Mouse (Mus musculus) heart, embryonic 14.5 days (tissue): ENCODE data around the gene Tcte1. TPM values are rescaled to one million over a fixed set of nuclear protein-coding genes. Genes with fewer than 3 reads are reported as not detected.
A peak's percentile ranks its signal among the peaks of the same experiment; 100 is the strongest.

ENCODE experiments used
- ATAC-seq: fragments of 200-750 bp; cut with Nextera tagmentation; 2 replicates; pipeline ENCODE4 v1.8.0; 2017; ENCODE audit warnings: low read depth, moderate TSS enrichment; ENCODE audit not compliant: insufficient number of reproducible peaks, insufficient read depth, low FRiP score
- H3K27ac ChIP-seq, 2 experiments: fragments of 200-500 bp in 1 of 2; fragments of 300-500 bp in 1 of 2; sonication (generic) in 1 of 2; replicated peaks in 1 of 2; 2 replicates each; pipeline ENCODE4 v1.5.1; 2012 to 2014; ENCODE audit warnings: low read depth in 2 of 2, low read length in 2 of 2, control low read depth in 1 of 2, mild to moderate bottlenecking in 1 of 2, mixed read lengths in 1 of 2; ENCODE audit not compliant: control insufficient read depth in 1 of 2, insufficient read depth in 1 of 2
- H3K27me3 ChIP-seq: fragments of 300-500 bp; sonication (generic); 2 replicates; pipeline ENCODE4 v1.6.1; 2014; ENCODE audit warnings: mild to moderate bottlenecking, low read length, control low read depth; ENCODE audit not compliant: control insufficient read depth, insufficient read depth
- H3K36me3 ChIP-seq: fragments of 300-500 bp; sonication (generic); 2 replicates; pipeline ENCODE4 v1.6.1; 2014; ENCODE audit warnings: mild to moderate bottlenecking, control low read depth, low read length, mixed read lengths; ENCODE audit not compliant: control insufficient read depth, insufficient read depth
- H3K4me1 ChIP-seq, 2 experiments: fragments of 200-500 bp in 1 of 2; fragments of 300-500 bp in 1 of 2; sonication (generic) in 1 of 2; 2 replicates each; pipeline ENCODE4 v1.6.1; 2012 to 2014; ENCODE audit warnings: low read length in 2 of 2, control low read depth in 1 of 2, mixed read lengths in 1 of 2; ENCODE audit not compliant: control insufficient read depth in 2 of 2, insufficient read depth in 2 of 2
- H3K4me2 ChIP-seq: fragments of 300-500 bp; sonication (generic); 2 replicates; pipeline ENCODE4 v1.6.1; 2014; ENCODE audit warnings: mild to moderate bottlenecking, low read length
- H3K4me3 ChIP-seq, 2 experiments: fragments of 200-500 bp in 1 of 2; fragments of 300-500 bp in 1 of 2; sonication (generic) in 1 of 2; 2 replicates each; pipeline ENCODE4 v1.5.1; 2012 to 2014; ENCODE audit warnings: low read length in 2 of 2, mild to moderate bottlenecking in 2 of 2, control low read depth in 1 of 2, low read depth in 1 of 2, moderate library complexity in 1 of 2; ENCODE audit not compliant: control insufficient read depth in 1 of 2, insufficient read depth in 1 of 2
- H3K9ac ChIP-seq: fragments of 300-500 bp; sonication (generic); 2 replicates; pipeline ENCODE4 v1.6.1; 2014; ENCODE audit warnings: mild to moderate bottlenecking, low read length
- H3K9me3 ChIP-seq: fragments of 300-500 bp; sonication (generic); 2 replicates; pipeline ENCODE4 v1.6.1; 2016; ENCODE audit warnings: low read length, control low read depth; ENCODE audit not compliant: control insufficient read depth
- WGBS: fragments of 180-500 bp; shearing (Covaris S2); extraction: QIAGEN DNeasy Blood & Tissue Kit; methylation state at CpG from one replicate; pipeline ENCODE4 v1.1.7; 2014; 5-methylcytosine and 5-hydroxymethylcytosine counted together
- polyA plus RNA-seq: library from polyadenylated mRNA; unstranded; fragments of >200 nt; fragmentation: Nextera tagmentation; extraction: Ambion mirVana; gene quantifications from 2 replicates; pipeline ENCODE4 v1.2.1, GENCODE M21; 2014

The Tcte1 gene
- polyA plus RNA-seq, 1 experiment from 2014 or later = 0.28 TPM

- peaks cover 34% of the 10 kb centered on the region for H3K36me3 ChIP-seq
- H3K4me2 ChIP-seq = peak overlapping the region; percentile 89
- WGBS = 69% methylated on average over 12 of the region's 12 CpGs
- ATAC-seq = no peak
- no peak overlapping the region for H3K27ac ChIP-seq
- no peaks in the 10 kb centered on the region for H3K27me3 ChIP-seq
- no peak overlapping the region for H3K9ac ChIP-seq
- H3K9me3 ChIP-seq = no peaks in the 10 kb centered on the region
- H3K4me1 ChIP-seq = peaks cover 10 to 12% of the 10 kb centered on the region in 2 experiments; a peak in 3 of 4 replicates
- no peak overlapping the region for H3K4me3 ChIP-seq
Measured at GRCm38 (mm10) chr17:45563216-45563615, 40.0 kb downstream of the Tcte1 start.

DNA sequence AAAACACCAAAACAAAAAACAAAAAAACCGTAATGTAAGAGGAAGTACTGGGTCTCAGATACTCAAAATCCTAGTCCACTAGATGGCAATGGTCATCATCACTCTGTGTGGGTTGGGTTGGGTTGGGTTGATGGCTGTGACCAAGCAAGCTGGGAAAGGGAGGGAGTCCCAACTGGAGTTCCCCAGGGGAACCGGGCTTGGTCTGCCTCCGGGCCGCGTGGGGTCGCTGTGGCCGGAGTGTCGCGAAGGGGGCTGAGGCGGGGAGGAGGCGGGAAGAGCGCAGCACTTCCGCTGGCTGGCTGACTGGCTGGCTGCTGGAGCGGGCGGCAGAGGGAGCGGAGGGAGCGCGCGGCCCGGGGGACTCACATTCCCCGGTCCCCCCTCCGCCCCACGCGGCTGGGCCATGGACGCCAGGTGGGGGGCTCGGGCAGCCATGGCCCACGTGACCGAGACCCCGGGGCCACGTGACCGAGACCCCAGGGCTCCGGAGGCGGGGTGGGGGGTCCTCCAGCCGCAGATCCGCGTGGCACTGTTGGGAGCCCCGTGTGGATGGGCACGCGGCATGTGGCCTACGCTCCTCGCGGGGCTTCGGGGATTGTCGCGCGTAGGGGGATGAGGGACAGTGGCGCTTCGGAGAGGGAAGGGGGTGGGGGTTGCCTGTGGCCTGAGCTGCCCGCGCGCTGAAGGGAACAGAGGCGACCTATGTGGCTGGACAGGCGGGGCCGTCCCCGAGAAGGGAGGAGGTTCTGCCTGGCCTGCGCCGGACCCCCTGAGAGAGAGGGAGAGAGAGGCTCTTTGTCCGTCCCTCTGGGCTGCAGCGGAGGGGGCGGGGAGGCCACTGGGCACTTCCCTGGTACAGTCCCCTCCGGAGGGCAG lies 40.7 kb downstream of the Tcte1 start, which contains the start of gene Slc35b2:
TSS of gene Slc35b2 (plus strand) at position 220 of the 876 bp plus-strand sequence.
- whole genome bisulfite sequencing = under 1% methylated on average over 57 of the region's 61 CpGs
- no peaks in the 10 kb centered on the region for H3K27me3 ChIP-seq
- ATAC-seq = peak; percentile 79

GRCm38 (mm10) chr17:45564531-45565084 lies 41.4 kb downstream of the Tcte1 start:
- H3K4me3 ChIP-seq = peak overlapping the region; percentile 81 to 90
- peak overlapping the region; percentile 89 for H3K4me2 ChIP-seq
- WGBS = 12% methylated on average over 18 of the region's 18 CpGs
- peak overlapping the region in 1 of 2 experiments; percentile 77; a peak in 2 of 4 replicates for H3K27ac ChIP-seq
- no peaks in the 10 kb centered on the region for H3K27me3 ChIP-seq
- H3K9ac ChIP-seq = peak overlapping the region; percentile 92
- no peaks in the 10 kb centered on the region for H3K9me3 ChIP-seq
- H3K4me1 ChIP-seq = peaks cover 10 to 12% of the 10 kb centered on the region in 2 experiments; a peak in 3 of 4 replicates
- peaks cover 48% of the 10 kb centered on the region for H3K36me3 ChIP-seq
- ATAC-seq = no peak

More for the DNA sequence above, 40.7 kb downstream of the Tcte1 start, which contains the start of gene Slc35b2:
- H3K27ac ChIP-seq = peak within 1 kb of the TSS; percentile 46 to 77
- peak within 1 kb of the TSS; percentile 92 for H3K9ac ChIP-seq
- peak within 1 kb of the TSS; percentile 89 for H3K4me2 ChIP-seq
- peaks cover 10 to 12% of the 10 kb centered on the region in 2 experiments; a peak in 3 of 4 replicates for H3K4me1 ChIP-seq
- no peaks in the 10 kb centered on the region for H3K9me3 ChIP-seq
- peak within 1 kb of the TSS; percentile 81 to 90 for H3K4me3 ChIP-seq
- peaks cover 41% of the 10 kb centered on the region for H3K36me3 ChIP-seq

- WGBS = 92% methylated on average over 11 of the region's 11 CpGs
- H3K9me3 ChIP-seq = no peaks in the 10 kb centered on the region
- H3K27ac ChIP-seq = no peak overlapping the region
- H3K27me3 ChIP-seq = no peaks in the 10 kb centered on the region
- peak overlapping the region in 1 of 2 experiments; percentile 81; a peak in 3 of 4 replicates for H3K4me3 ChIP-seq
- peaks cover 53% of the 10 kb centered on the region for H3K36me3 ChIP-seq
- no peak for ATAC-seq
- peaks cover 12 to 15% of the 10 kb centered on the region in 2 experiments; a peak in 3 of 4 replicates for H3K4me1 ChIP-seq
- peak overlapping the region; percentile 92 for H3K9ac ChIP-seq
- H3K4me2 ChIP-seq = peak overlapping the region; percentile 89
Measured at GRCm38 (mm10) chr17:45565103-45565502, 41.9 kb downstream of the Tcte1 start.

GRCm38 (mm10) chr17:45566031-45566359 lies 42.8 kb downstream of the Tcte1 start:
- H3K4me3 ChIP-seq = no peak overlapping the region
- H3K36me3 ChIP-seq = peaks cover 62% of the 10 kb centered on the region
- no peaks in the 10 kb centered on the region for H3K27me3 ChIP-seq
- ATAC-seq = no peak
- H3K9me3 ChIP-seq = no peaks in the 10 kb centered on the region
- H3K9ac ChIP-seq = no peak overlapping the region
- no peak overlapping the region for H3K4me2 ChIP-seq
- 68% methylated on average over 1 of the region's 1 CpGs for WGBS
- peaks cover 12 to 16% of the 10 kb centered on the region in 2 experiments; a peak in 3 of 4 replicates for H3K4me1 ChIP-seq
- no peak overlapping the region for H3K27ac ChIP-seq

- no peak for ATAC-seq
- Histone ChIP-seq H3K4me1 (peaks cover 12 to 21% of the 10 kb centered on the region in 2 experiments; a peak in 3 of 4 replicates), H3K9me3 (no peaks in the 10 kb centered on the region), H3K27me3 (no peaks in the 10 kb centered on the region), H3K4me2 (no peak overlapping the region), H3K9ac (no peak overlapping the region), H3K36me3 (peaks cover 68% of the 10 kb centered on the region), H3K27ac (peak overlapping the region in 1 of 2 experiments; percentile 8; a peak in 2 of 4 replicates), H3K4me3 (no peak overlapping the region)
- WGBS = 63% methylated on average over 18 of the region's 18 CpGs
Measured at GRCm38 (mm10) chr17:45566360-45567161, 43.3 kb downstream of the Tcte1 start.

- H3K27ac ChIP-seq = peak overlapping the region in 1 of 2 experiments; percentile 8; a peak in 2 of 4 replicates
- no peak overlapping the region for H3K4me2 ChIP-seq
- H3K4me1 ChIP-seq = peaks cover 12 to 27% of the 10 kb centered on the region in 2 experiments; a peak in 3 of 4 replicates
- WGBS = 14% methylated on average over 4 of the region's 4 CpGs
- peaks cover 74% of the 10 kb centered on the region for H3K36me3 ChIP-seq
- no peak for ATAC-seq
- no peak overlapping the region for H3K9ac ChIP-seq
- H3K9me3 ChIP-seq = no peaks in the 10 kb centered on the region
- no peak overlapping the region for H3K4me3 ChIP-seq
- H3K27me3 ChIP-seq = no peaks in the 10 kb centered on the region
Measured at GRCm38 (mm10) chr17:45567162-45567601, 43.9 kb downstream of the Tcte1 start.
